Mouse (Mus musculus) yolk sac, embryonic 10.5 days (tissue): Measurements from ENCODE around the gene Cers3.

ENCODE experiments used
- DNase-seq: peaks from one replicate; pipeline ENCODE4 v3.0.0-alpha.2; 2017; ENCODE audit warnings: low spot score

Cers3 gene

DNA sequence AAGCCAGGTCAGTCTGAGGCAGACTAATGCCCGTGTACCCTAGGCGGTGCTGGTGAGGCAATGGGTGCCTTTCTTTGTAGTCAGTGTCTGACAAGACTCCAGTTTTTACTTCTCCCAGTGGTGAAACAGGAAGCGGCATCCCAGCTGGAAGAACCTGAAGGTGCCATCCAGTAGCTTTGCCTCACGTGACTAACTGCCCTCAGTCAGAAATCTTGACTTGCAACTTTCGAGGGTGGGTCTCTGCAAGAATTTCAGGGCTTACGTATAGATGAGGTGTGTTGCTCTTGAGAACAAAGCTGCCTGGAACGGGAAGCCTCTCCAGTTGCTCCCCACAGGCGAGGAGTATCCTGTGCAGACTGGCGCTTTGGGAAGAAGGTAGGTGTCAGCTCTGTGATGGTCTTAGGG is at the start of gene Cers3:
TSS of gene Cers3 (plus strand) at position 128 of the 405 bp plus-strand sequence.
- DNase-seq = no peak

DNA sequence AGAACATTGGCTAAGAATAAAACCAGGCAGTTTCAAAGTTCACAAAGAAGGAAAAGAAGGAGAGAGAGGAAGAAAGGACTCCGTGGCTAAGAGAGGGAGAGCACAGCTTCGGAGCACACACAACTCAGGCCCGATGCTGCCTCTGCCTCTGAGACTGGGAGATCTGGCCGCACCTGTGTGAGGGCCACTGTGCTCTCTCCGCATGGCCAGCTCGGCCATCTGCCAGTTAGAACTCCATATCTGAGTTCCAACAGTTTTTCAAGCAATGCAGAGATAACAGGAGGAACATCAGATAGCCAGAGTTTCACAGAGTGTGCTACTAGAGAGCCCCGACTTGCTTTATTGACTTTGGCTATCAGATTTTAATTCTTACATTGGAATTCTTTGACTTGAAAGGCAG is 48.8 kb upstream of the Cers3 start:
- no peak for DNase-seq

DNA sequence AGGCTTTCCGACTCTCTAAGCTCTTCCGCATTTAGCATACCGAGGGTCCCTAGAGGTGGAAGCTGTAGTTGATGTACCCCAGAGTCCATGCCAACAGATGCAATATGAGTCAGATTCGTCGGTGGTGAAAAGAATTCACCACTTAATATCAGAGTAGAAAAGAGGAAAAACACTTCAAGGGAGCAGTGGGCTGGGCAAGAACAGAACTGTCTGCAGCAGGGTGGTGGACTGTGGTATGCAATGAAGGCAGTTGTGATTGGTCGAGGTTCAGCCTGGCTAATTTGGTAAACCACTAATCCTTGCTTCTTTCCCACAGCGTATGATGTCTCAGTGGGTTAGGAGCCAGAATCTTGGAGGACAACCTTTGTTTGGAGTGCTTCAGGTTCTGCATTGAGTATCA is 40.6 kb upstream of the Cers3 start:
- no peak for DNase-seq

DNA sequence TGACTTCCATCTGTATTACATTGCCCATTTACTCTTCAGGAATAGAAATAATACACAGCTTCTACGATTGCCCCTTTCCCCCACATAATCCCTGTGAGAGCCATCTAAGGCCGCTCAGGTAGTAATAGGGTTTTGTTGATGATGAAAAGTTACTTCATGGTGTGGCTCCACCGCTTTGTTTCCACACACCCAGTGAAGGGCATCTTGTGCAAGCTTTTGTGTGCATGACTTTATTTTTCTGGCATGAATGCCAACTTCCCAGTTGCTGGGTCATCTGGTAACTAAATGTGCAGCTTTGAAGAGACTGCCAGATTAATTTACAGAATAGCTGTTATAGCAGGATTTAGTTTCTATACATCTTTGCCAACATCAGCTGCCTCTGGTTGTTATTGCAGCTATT is 38.7 kb upstream of the Cers3 start:
- no peak for DNase-seq

GRCm38 (mm10) chr7:66711166-66711565 is 32.1 kb upstream of the Cers3 start:
- no peak for DNase-seq

DNA sequence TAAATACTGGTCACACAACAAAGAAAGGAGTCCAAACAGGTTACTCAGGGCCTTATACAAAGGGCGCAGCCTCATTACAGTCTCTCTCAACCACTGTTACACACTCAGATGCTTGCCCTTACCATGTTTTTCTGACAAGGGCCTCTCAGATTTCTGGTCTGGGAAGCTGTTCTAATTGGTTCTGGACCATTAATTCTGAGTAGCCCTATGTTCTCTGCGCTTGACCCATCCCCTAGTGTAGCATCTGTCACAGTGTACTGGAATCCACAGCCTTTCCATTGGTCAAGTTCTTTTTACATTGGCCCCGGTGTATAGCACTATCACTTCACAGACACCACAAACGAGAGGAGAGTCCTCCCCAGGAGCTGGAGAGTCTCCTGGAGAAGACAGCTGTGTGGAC is 18.8 kb upstream of the Cers3 start:
- DNase-seq = no peak

DNA sequence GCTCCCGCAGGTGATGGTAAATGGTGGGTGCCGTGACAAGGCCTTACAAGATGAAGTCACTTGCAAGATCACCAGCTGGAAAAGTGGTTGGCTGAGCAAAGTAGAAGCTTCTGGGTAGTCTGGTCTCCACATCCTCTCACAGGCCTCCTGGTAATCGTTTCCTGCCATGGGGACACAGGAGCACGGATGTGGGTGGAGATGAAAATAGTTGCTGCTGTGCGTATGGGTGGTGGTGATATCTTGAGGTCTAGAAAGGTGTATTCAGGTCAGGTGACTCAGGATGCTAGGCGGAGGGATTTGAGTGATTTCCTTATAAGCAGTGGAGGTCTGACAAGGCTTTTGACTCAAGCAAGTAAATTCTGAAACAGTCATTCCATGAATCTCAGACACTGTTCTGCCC is 18.4 kb upstream of the Cers3 start:
- DNase-seq = no peak

DNA sequence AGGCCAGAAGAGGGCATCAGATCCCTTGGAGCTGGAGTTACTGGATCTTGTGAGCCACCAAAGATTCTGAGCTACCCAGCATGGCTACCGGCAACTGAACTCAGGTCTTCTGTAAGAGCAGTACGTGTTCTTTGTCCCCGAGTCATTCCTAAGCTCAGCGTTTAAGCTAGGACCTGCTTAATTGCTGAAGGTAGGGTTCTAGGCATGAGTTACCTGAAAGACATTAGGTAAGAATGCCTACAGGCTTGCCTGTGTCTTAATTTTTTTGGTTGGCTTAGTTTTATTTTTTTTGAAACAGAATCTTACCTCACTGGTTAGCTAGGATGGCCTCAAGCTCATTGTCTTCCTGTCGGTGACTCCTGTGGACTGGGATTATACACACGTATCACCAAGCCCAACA is 15.2 kb upstream of the Cers3 start:
- no peak for DNase-seq

GRCm38 (mm10) chr7:66729232-66729631 is 14.1 kb upstream of the Cers3 start:
- DNase-seq = no peak

DNA sequence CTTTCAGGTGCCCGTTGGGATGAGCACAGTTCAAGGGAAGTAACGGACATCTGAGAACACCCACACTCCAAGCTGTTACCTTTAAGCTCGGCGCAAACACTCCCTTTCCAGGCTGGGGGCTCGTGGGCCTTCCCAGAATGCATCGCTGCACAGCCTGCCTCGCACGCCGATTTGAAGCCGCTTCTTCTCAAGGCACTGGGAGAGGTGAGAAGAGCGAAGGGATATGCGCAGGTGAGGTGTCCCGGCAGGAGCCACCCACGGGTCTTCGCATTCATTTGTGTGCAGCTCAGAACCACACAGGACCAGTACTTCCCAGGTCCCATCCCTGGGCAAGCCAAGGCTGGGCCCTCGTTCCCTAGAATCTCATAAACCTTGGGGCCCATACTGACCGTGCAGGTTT is 9.9 kb upstream of the Cers3 start:
- no peak for DNase-seq

- no peak for DNase-seq
These were observed 9.4 kb upstream of the Cers3 start for GRCm38 (mm10) chr7:66733882-66734281.

- no peak for DNase-seq
These were observed 8.8 kb upstream of the Cers3 start for GRCm38 (mm10) chr7:66734466-66734865.

GRCm38 (mm10) chr7:66734993-66735392 is 8.3 kb upstream of the Cers3 start:
- no peak for DNase-seq

GRCm38 (mm10) chr7:66737418-66737817 is 5.9 kb upstream of the Cers3 start:
- no peak for DNase-seq

- DNase-seq = no peak
These were observed 2.3 kb upstream of the Cers3 start for GRCm38 (mm10) chr7:66741008-66741407.

DNA sequence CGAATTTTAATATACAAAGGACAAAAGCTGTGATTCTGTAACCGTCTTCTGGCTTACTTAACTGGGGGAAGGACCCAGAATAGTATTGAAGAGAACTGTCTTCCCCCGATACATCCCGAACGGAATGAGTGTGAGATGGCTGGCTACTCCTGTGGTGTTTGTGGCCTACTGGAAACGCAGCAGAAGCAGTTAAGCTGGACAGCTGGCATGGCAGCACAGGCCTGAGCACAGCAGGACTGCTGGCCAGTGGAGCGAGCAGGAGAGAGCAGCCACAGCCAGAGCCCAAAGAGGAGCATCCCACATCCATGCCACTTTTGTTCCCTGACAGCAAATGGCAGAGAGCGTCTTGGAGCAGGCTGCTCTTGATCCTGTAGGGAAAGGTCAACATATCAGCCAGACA is 1.9 kb upstream of the Cers3 start:
- DNase-seq = no peak

DNA sequence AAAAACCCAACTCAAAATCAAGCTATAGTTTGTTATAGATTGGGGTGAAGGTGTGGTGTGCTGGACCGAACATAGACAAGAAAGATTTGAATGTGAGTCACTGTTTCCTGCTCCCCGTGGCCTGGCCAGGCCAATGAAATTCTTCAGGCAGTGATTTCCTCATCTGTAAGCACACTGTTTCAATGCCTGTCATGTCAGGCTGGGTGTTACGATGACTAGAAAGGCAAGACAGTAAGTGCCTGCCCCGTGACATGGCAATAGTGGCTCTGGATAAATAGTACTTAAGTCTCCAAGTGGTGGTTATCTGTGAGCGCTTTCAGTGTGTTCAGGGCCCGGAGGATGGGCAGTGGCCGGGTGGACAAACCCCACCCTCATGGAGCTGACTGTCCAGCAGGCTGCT is 3.7 kb downstream of the Cers3 start:
- DNase-seq = no peak

DNA sequence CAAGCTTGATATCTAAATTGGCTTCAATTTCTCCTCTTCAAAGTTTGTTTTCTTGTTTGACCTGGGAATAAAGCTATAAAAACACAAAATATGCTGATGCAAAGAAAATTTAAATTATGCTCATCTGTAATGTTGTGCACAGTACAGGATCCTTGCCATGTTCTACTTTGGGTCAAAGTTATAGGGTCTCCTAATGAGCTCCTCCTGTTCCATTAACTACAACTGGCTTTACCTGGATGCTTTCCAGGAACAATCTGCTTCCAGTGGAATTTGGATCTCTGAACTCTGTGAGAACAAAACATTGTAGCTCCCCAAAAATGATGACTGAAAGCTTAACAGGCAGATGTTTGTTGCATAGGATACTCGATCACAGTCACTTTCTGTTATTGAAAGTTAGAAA is 6.7 kb downstream of the Cers3 start:
- no peak for DNase-seq

DNA sequence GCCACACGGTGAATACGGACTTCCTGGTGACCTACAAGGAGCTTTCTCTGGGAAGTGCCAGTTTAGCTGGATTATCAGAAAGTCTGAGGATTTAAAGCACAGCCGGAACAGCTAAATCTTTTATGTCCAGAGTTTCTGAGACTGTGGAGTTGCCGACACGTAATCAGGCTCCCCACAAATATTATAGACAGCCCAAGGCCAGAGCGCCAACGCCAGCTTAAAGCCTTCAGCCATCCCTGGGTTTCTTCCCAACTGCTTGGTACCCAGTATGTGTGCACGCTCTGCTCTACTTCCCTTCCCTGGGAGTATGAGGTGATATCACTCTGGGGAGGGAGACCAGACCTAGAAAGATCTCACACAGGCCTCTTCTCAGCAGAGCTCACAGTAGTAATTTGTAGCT is 10.5 kb downstream of the Cers3 start:
- DNase-seq = no peak

DNA sequence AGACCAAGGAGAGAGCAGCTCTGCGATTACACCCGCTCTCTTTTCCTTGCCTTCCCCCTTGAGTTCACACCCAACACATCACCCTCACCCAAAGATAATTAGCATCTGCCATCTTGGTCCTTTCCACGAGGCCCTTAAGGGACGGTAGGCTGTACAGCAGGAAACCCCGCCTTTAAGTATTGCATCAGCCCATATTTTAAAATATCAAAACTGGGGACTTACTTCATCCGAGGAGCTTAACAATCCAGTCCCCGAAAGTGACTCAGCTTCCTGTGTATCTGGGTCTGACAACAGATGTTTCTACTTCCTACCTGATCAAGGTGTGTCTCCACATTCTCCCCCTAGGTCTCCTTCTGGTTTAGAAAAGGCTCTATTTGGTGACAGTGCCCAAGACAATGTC is 12.3 kb downstream of the Cers3 start:
- DNase-seq = no peak

DNA sequence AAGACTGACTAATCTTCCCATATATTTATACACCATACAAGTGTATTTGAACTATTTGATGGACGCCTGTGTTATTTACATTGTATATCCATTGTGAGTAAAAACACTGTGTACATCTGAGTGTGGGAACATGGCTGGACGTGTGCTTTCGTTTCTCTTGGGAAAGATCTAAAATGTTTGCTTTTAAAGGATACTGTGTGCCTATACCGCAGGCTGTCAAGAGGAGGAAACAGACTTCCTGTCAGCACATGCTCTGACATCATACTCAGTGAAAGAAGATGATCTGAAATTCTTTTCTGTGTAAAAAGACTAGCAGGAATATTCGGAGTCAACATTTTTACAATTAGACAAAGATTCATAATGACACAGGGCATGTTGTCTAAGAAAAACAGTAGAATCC is 26.6 kb downstream of the Cers3 start:
- DNase-seq = no peak

DNA sequence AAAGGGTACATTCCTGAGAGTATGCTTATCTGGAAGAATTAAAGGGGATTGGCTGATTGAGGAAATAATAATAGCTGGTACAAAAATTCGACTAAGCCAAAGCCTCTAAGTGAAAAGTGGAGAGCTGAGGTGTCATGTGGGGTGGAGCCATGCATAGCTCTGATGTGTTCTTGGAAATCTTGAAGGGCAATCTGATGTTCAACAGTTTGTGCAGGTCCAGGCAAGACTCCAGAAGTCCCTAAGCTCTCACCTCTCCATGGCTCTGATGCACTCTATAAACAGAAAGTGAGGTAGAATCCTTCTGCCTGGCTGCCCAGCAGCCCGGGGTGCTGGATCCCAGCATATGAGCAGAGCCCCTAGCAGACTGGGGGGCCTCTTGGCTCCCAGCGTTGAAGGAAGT is 27.4 kb downstream of the Cers3 start:
- no peak for DNase-seq

DNA sequence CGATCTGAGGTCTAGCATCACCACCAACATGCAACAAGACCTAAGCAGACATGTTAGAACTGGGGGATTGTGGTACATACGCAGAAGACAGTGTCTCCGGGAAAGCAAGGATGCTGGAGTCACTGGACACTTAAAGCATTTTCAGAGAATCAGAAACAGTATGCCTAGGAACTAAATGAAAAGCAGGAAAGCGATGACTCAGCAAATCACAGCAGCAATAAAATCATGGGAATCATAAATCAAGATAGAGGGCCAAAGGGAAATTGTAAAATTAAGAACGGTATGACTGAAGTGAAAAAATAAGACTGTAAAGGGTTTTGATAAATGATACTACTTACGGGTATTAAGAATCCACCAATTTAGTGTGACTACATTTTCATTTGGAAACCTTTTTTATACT is 27.9 kb downstream of the Cers3 start:
- DNase-seq = no peak

- no peak for DNase-seq
These were observed 36.1 kb downstream of the Cers3 start for GRCm38 (mm10) chr7:66779411-66779810.
